Mouse (Mus musculus) CD4-positive, CD25-positive, alpha-beta regulatory T cell, adult 4 months (primary cell): Measurements from ENCODE around the gene Dvl3. TPM values are rescaled to one million over a fixed set of nuclear protein-coding genes. Genes with fewer than 3 reads are reported as not detected.

Experiments
- ATAC-seq: one replicate; pipeline ENCODE4 v1.8.0; 2017
- polyA plus RNA-seq, 2 experiments: library from polyadenylated mRNA; unstranded; fragments of 100-300 nt; shearing (Covaris generic); gene quantifications; one replicate each; pipeline ENCODE4 v1.2.1; 2017

Gene Dvl3
- polyA plus RNA-seq, 2 experiments from 2014 or later: 14.7 to 17.8 TPM

DNA sequence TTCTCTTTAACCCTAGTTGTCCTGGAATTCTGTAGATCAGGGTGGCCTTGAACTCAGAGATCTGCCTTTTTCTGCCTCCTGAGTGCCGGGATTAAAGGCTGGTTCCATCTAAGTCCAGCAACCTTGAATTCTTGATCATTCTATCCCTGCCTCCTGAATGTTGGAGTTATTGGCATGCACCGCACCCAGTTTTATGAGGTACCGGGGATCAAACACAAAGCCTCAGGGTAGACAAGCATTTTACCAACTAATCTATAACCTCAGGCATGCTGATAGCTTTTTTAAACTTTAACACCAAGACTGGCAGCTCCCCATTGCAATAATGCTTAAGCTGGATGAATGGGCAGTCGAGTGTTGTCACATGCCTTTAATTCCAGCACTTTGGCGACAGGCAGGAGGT lies 30.6 kb downstream of the Dvl3 start:
- no peak for ATAC-seq

DNA sequence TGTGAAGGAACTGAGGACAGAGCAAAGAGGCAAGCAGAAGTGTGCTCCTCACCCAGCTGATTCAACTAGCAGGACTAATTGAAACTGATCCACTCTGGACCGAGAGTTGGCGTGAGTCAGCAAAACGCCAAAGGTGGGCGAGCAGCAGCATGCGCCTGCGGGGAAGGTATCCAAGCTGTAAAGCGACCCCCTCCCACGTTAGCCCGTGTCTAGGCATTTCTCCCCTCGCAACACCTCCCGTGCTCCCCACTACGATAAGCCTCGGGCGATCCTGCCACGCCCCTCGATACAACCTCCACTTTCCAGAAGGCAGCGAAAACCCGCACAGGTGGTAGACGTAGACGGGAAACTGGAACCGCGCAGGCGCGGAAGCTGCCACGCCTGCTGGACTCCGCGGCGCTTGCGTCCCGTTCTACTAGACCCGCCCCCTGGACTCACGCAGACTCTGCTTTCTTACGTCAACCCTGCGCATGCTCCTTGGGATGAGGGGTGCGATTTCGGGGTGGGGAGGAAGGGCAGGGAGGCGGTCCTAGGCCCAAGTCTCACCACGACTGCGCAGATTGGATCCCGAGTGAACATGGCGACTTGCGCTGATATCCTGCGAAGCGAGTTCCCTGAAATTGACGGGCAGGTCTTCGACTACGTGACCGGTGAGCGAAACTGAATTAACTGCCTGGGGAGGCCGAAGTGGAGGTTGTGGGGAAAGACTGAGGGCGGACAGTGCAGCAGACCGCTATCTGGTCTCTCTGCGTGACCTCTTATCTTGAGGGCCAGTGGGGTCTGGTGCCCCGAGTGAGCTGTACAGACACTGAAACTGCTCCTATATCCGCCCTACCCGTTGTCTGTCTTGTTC lies 31.5 kb downstream of the Dvl3 start, which contains the start of gene Abcf3:
TSS of gene Abcf3 (plus strand) at position 482 of the 853 bp plus-strand sequence.
- ATAC-seq: peak; percentile 97

DNA sequence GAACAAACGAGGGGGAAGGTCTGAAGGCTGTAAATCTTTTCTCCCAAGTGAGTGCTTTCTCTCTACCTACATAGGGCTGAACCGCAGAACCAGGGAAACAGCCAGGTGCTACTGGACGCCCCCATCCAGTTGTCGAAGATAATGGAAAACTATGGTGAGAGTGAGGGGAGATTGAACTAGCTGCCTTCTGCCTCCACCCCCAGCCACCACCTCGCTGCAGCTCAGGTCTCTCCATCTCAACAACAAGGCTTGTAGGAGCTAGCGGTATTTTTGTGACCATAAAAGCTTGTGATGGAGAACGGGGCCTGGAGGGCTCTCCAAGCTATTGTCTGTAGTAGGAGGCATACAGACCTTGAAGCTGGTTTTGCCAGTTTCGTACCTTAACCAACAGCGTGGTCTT lies 32.4 kb downstream of the Dvl3 start:
- ATAC-seq: no peak

DNA sequence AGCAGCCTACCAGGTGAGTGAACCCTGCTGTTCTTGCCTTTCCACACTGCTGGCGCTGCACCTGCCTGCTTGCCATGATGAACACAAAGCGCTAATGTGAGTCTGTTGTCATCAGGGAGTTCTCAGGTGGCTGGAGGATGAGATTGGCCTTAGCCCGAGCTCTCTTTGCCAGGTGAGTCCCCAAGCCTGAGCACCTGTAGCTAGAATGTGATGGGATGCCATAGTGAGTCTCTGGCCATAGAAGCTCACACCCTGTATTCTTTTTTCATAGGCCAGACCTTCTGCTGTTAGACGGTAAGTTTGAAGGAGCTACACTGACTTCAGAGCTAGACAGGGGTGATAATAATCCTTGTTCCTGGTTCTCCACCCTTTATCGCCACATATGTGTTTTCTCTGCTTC lies 34.9 kb downstream of the Dvl3 start:
- ATAC-seq: no peak

DNA sequence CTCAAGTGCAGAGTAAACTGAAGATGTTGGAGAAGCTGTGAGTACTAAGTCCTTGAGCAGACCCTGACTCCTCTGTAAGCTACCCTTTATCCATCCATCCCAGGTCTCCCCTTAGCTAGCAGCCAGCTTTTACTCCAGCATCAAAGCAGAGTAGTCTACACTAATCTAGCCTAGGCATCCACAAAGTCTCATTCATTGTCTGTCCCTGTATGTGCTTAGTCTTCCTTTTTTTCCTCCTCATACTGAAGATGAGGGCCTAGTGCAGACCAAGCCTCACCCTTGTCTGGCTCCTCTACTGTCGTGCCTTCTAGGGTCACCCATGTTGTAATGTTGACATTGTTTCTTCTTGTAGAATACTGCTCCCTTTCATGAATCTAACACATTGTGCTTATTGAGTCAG lies 35.8 kb downstream of the Dvl3 start:
- no peak for ATAC-seq

DNA sequence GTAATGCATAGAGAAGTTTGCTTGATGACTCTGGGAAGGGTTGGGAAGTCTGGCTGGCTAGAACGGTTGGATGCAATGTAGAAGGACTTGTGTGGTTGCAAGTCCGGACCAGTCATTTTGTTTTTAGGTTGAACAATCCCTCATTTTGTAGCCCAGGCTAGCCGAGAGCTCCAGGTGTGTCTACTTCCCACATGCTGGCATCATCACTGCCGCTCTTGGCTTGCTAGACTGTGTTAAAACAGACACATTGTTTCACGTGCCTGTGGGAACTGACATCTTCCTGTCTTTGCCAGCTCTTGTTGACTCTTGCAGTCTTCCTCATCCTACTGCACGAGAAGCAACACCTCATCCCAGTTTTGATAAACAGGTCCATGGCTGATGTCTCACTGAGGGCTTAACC lies 38.2 kb downstream of the Dvl3 start:
- ATAC-seq: no peak

DNA sequence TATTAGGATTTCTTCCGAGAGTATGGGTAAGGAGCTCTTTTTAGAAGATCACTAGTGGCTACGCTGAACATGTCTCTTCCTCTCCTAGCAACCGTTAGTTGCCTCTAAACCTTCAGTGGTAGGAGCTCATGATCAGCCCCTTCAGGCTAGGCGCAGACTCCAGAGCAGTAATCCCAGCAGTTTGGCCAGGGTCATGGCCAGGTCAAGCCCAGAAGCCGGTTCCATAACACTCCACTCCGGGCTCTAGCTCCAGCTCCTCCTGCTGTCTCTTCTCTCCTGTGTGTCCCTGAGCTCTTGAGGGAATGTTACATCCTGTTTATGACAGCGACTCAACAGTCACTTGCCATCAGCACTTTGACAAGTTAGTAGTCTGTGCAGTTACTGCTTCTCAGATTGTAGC lies 40.6 kb downstream of the Dvl3 start:
- no peak for ATAC-seq

DNA sequence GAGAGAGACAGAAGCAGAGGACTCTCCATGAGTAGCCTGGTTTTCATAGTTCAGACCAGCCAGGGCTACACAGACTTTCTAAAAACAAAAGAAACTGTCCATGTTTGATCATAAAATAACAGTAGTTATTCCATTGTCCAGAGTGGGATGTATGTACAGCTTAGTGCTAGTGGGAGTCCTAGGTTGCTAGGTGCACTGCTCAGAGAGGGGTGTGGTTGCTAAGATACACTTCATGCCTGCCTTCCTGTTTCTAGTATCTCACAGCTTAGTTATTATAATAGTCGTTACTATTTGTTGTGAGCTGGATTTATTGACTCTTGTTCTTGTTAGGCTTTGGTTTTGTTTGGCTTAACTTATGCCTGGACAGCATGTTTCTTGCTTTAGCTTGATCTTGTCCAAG lies 48.3 kb downstream of the Dvl3 start:
- no peak for ATAC-seq

Other genes starting within 250 kb of the Dvl3 start
- 10 to 100 TPM; 70.7 to 80.0 TPM for gene Parl, start 214.6 kb upstream of the Dvl3 start, polyA plus RNA-seq
- not detected for gene Cyp2ab1, start 191.6 kb upstream of the Dvl3 start, polyA plus RNA-seq
- gene Abcc5, start 90.6 kb upstream of the Dvl3 start, polyA plus RNA-seq: 10 to 100 TPM; 36.6 to 41.9 TPM
- 10 to 100 TPM; 12.0 to 16.3 TPM for gene Eif2b5, start 18.2 kb upstream of the Dvl3 start, polyA plus RNA-seq
- gene Ap2m1, start 18.5 kb downstream of the Dvl3 start, polyA plus RNA-seq: 100 to 1,000 TPM; 452 to 618 TPM
- 10 to 100 TPM; 74.2 to 95.0 TPM for gene Abcf3, start 31.6 kb downstream of the Dvl3 start, polyA plus RNA-seq
- gene Vwa5b2, start 72.5 kb downstream of the Dvl3 start, polyA plus RNA-seq: under 1 TPM in 1 of 2 experiments, not detected in 1; 0.16 TPM
- 10 to 100 TPM; 18.8 to 21.6 TPM for gene Eef1akmt4, start 94.6 kb downstream of the Dvl3 start, polyA plus RNA-seq
- gene Gm49333, start 94.6 kb downstream of the Dvl3 start, polyA plus RNA-seq: not detected
- gene Alg3, start 94.8 kb downstream of the Dvl3 start, polyA plus RNA-seq: 10 to 100 TPM; 31.9 to 41.6 TPM
- not detected for gene Camk2n2, start 104.3 kb downstream of the Dvl3 start, polyA plus RNA-seq
- gene Ece2, start 112.8 kb downstream of the Dvl3 start, polyA plus RNA-seq: not detected
- 100 to 1,000 TPM; 179 to 222 TPM for gene Psmd2, start 134.7 kb downstream of the Dvl3 start, polyA plus RNA-seq
- gene Eif4g1, start 151.3 kb downstream of the Dvl3 start, polyA plus RNA-seq: 10 to 100 TPM; 56.0 to 66.6 TPM
- under 1 TPM; 0.34 to 0.59 TPM for gene Fam131a, start 176.3 kb downstream of the Dvl3 start, polyA plus RNA-seq
- 10 to 100 TPM; 59.3 to 62.4 TPM for gene Polr2h, start 200.7 kb downstream of the Dvl3 start, polyA plus RNA-seq
- gene Clcn2, start 200.8 kb downstream of the Dvl3 start, polyA plus RNA-seq: 1 to 10 TPM; 1.4 to 1.7 TPM
- not detected for gene Chrd, start 216.1 kb downstream of the Dvl3 start, polyA plus RNA-seq
- not detected for gene Thpo, start 217.5 kb downstream of the Dvl3 start, polyA plus RNA-seq